Mouse (Mus musculus) G1E-ER4 (cell line): ENCODE data around the gene Pabpn1. TPM values are rescaled to one million over a fixed set of nuclear protein-coding genes. Genes with fewer than 3 reads are reported as not detected.

Source experiments
- GATA1 ChIP-seq: IDR thresholded peaks from one replicate; pipeline ENCODE4 v1.8.0; 2012; ENCODE audit warnings: low read length, inconsistent platforms
- polyA plus RNA-seq: library from polyadenylated mRNA; stranded (reverse); fragments of >175 nt; gene quantifications from 2 replicates; pipeline ENCODE4 v1.2.3, GENCODE M21; 2012

Gene Pabpn1
- polyA plus RNA-seq, 1 experiment: 528 TPM

- TF ChIP-seq GATA1: no peak
Observed at GRCm38 (mm10) chr14:54883154-54884021, 8.9 kb upstream of the Pabpn1 start, which contains the start of the genes Bcl2l2 and Gm20521. Bcl2l2 (plus strand) TSS chr14:54883377. Gm20521 (plus strand) TSS chr14:54883441.

- TF ChIP-seq GATA1: no peak
Observed at GRCm38 (mm10) chr14:54884022-54884712, 8.1 kb upstream of the Pabpn1 start.

- TF ChIP-seq GATA1: no peak
Observed at GRCm38 (mm10) chr14:54885309-54885708, 7.0 kb upstream of the Pabpn1 start.

- TF ChIP-seq GATA1: no peak
Observed at GRCm38 (mm10) chr14:54893651-54894181, 1.4 kb downstream of the Pabpn1 start.

- TF ChIP-seq GATA1: no peak
Observed at GRCm38 (mm10) chr14:54894296-54895151, 2.2 kb downstream of the Pabpn1 start.

- TF ChIP-seq GATA1: no peak
Observed at GRCm38 (mm10) chr14:54897445-54897844, 5.1 kb downstream of the Pabpn1 start.

GRCm38 (mm10) chr14:54900383-54900782, 8.1 kb downstream of the Pabpn1 start:
- no peak for TF ChIP-seq GATA1

GRCm38 (mm10) chr14:54903641-54904040, 11.3 kb downstream of the Pabpn1 start:
- TF ChIP-seq GATA1: no peak

- no peak for TF ChIP-seq GATA1
Observed at GRCm38 (mm10) chr14:54908682-54909081, 16.4 kb downstream of the Pabpn1 start.

GRCm38 (mm10) chr14:54912109-54912850, 20.0 kb downstream of the Pabpn1 start:
- TF ChIP-seq GATA1: no peak

GRCm38 (mm10) chr14:54912886-54913285, 20.6 kb downstream of the Pabpn1 start, which contains the start of gene Slc22a17:
Slc22a17 (minus strand) TSS chr14:54913132.
- TF ChIP-seq GATA1: no peak

GRCm38 (mm10) chr14:54913343-54913742, 21.0 kb downstream of the Pabpn1 start:
- TF ChIP-seq GATA1: no peak

- no peak for TF ChIP-seq GATA1
Observed at GRCm38 (mm10) chr14:54920076-54920685, 27.9 kb downstream of the Pabpn1 start.
